Mouse (Mus musculus): Measurements from ENCODE around the gene Adgrg1. TPM values are rescaled to one million over a fixed set of nuclear protein-coding genes. Genes with fewer than 3 reads are reported as not detected.

Adgrg1 gene
- 1 to 10 TPM in 2 of 3 experiments, under 1 TPM in 1; 0.52 to 5.5 (median 4.5) TPM for polyA plus RNA-seq (2017; shearing (Covaris generic))

DNA sequence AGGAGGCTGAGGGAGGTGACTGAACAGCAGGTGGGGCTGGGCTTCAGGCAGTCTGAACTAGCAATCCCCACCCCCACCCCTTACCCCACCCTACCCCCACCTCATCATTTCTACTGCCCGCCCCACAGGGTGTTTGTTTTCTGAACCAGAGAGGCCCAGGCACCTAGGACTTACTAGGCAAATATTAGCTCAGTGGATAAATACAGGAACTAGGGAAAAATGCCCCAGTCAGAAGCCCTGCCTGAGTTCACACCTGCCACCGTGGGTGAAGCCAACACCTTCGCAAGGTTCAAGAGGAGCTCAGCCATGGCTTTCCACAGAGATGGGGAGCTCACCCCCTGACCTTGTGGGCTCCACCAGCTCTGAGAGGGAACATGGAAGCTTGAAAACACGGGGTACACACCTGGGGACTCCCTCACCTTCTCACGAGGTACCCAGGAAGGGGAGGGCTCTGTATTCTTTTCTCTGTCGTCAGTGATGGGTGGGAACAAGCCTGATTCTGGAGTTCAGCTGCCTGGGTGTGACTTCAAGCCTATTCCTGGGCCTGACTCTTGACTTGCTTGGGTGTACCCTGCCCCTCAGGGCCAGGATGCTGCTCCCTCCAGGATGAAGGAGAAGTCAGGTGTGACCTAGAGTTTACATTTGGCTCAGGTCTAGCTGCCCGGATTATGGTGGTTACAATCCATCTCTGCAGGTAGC is at the start of gene Adgrg1:
Gene Adgrg1, plus strand, starts transcription at position 285 of the 699 bp plus-strand sequence.
- ATAC-seq: no peak

DNA sequence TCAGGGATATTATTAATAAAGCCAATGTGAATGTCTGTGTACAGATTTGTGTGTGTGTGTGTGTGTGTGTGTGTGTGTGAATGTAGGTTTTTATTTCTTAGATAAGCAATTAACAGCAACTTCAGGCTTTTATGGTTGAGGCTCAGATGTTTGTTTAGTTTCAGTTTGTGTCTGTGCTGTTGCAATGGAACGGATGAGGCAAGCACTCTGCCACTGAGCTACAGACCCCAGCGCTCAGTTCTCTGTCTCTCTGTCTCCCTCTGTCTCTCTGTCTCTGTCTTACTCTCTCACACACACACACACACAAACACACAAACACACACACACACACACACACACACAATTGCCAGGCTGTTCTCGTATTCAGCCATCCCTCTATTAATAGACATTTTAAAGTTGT is 46.3 kb upstream of the Adgrg1 start:
- ATAC-seq: no peak

DNA sequence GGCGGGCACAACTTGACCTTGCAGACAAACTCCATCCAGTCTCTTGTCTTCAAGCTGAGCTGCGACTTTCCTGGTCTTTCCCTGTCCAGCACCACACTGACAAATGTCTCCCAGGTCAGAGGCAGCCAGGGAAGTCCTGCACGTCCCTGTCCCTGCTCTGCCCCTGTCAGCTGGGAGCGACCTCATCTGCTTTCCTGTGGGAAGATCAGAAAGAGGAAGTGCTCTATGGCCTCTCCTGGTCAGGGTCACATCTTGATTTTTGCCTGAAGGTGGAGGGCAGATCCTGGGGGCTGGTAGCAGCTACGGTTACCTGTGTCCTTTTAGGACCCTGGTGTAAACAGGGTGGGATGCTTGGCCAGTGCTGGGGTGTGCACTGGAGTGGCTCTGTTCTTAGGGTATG is 40.6 kb upstream of the Adgrg1 start:
- no peak for ATAC-seq

DNA sequence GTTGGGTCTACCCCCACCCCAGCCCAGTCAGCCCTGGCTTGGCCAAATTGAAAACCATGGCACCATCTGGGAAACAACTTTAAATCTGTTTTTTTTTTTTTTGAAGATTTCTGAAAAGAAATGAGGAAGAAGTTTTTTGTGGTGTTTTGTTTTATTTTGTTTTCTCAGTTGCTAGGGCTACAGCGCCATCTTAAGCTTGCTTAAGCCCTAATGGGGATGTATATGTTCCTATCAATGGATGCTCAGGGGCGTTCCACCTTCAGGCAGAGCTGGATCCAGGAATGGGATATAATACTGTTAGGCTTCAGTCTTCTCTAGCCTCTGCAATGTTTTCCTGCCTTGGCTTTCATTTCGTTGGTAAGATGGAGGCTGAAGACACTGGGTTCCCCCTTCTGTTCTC is 39.4 kb upstream of the Adgrg1 start:
- no peak for ATAC-seq

DNA sequence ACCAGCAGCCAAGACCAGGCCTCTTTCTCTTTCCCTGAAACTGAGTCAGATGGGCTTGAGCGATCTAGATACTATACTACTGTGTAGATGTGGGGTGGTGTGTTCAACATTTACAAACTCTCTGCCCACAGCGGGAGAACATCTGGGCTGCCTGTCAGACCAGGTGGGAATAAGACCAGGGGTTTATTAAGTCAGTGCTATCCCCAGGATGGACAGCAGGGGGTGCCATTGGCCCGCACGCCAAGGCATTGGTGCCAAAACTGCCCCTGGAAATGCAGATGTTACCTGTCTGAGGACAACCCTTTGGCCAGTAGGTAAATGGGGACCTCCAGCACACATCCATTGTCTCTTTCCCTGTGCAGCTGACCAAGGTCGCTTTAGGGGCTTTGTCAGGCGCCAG is 32.0 kb upstream of the Adgrg1 start:
- no peak for ATAC-seq

DNA sequence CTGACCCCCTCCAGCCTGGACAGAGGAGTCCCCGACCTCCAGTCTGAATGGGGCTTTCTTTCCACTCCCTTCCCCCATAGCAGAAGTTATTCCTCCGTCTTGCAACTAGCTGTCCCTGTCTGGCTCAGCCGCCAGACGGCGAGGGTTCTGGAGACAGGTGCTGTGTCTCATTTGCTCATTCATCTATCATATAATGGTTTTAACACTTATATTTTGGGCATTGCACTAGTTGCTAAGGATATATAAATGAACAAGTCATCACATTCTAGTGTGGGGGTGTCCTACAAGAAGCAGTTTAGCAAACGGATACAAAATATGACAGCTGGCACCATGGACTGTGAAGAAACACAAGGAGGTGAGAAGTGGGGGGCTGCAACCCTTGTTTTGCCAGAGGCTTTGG is 29.4 kb upstream of the Adgrg1 start:
- ATAC-seq: no peak

DNA sequence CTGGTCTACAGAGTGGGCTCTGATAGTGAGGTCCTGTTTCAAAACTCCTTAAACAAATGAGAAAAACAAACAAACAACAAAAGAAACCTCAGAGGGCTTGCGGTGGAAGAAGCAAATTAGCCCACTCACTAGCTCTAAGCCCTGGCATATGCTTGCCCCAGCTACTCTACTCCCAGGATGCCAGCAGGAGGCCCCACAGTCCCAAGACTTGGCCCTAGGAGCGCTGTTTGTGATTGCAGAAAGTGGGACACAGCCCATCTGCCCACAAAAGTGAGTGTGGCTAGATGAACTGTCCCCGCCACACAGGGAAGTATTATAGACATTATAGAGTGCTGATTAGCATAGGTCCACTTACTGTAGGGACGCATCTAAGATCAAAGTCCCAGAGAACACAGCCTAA is 26.1 kb upstream of the Adgrg1 start:
- no peak for ATAC-seq

DNA sequence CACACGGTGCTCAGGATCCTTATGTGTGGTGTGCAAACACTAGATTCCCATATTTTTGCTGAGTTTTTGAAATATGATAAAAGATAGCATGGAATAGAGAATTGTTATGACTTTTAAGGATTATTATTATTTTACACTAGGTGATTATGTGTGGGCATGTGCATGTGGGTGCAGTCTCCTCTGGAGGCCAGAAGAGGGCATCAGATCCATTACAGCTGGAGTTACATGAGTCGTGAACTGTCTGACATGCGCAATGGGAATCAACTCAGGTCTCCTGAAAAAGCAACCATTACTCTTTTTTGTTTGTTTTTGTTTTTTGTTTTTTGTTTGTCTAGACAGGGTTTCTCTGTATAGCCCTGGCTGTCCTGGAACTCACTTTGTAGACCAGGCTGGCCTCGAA is 25.5 kb upstream of the Adgrg1 start:
- ATAC-seq: no peak

DNA sequence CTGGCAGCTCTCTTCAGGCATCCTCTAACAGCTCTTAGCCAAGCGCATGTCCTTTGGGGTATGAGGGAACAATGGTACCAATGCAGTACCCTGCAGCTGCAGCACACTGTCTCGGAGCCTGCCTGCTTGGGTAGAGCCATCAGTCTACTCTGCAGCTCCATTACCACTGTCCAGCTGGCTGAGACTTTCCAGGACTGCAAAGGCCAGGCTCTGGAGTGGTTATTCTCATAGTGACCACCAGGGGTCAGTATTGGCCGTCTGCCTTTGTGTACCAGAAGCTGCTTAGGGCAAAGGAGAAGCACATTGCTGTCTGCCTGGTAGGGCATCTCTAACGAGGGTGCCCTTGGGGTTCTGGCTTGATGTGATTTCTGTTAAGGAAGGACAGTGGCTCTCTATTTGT is 24.5 kb upstream of the Adgrg1 start:
- ATAC-seq: peak; percentile 61

DNA sequence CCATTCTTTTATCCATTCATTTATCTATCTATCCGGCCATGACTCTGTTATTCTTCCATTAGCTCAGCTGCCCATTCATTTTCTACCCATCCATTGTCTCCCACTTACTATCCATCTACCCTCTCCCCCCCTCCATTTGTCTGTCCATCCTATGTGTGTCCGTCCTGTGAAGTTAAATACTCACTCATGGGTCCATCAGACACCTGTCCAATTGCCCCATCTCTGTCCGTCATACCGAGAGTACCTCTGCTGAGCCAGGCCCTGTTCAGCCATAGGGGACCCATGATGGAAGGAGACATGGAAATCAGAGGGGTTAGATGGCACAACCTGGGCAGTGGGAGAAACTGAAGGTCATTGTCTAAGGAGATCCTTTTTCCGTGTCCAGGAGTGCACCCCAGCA is 24.1 kb upstream of the Adgrg1 start:
- ATAC-seq: no peak

DNA sequence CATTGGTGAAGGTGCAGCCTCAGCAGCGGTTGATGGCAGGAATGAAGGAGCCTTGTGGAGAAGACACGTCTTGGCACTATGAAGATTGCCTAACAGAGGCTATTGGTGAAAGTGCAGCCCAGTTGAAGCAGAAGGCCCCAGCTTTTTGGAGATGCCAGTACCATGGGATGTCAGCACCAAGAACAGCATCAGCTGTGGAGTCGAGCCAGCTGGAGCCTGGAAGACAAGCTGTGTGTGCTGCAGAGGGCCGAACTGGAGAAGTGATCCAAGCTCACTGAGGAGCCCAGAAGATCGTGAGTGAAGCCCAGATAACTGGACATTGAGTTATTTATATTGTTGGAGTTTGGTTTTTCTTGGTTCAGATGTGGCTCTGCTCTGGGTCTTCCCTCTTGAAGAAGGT is 22.5 kb upstream of the Adgrg1 start:
- no peak for ATAC-seq

DNA sequence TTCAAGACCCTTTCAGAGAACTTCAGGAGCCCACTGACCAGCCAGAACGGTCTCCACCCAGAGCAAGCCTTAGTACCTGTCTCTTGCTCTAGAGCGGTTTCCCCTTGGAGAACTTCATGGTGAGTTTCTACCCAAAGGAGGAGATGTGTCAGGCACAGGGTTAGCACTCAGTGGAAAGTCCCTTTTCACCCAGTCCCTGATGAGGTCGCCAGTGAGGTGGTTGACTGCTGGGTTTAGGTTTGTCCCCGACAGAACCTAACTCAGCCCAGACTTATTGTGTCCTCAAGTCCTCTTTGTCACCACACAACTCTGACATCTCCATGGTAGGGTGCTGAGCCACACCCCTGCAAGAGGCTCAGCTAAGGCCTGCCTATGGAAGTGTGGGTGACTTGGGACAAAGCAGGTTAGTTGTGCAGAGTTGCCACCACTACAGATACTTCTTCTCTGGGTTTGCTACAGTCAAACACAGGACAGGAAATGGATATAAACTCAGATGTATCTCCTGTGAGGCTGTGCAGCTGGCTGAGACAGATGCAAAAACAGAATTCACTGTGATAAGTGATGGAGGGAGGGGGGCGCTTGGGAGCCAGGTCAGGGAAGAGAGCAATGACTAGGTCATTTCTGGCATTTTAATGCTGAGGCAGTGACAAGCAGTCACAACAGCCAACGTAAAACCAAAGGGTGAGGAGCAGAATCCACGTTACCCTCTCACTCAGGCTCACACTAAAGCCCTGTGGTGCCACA is 20.8 kb upstream of the Adgrg1 start:
- peak; percentile 38 for ATAC-seq

DNA sequence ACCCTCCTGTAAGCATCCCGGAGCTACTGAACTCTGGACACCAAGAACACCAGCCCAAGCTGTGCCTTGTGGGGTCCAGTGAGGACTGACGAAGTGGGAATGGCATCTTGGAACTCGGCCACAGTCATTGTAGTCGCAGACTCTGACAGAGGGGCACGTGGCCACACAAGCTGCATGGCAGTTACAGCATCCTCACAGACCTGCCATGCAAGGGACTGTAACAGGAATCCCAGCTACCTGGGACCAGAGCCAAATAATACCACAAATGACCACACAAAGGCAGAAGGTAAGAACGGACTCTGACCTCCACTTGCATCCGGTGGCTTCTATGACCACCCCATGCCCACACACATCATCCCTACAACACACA is 20.2 kb upstream of the Adgrg1 start:
- no peak for ATAC-seq

DNA sequence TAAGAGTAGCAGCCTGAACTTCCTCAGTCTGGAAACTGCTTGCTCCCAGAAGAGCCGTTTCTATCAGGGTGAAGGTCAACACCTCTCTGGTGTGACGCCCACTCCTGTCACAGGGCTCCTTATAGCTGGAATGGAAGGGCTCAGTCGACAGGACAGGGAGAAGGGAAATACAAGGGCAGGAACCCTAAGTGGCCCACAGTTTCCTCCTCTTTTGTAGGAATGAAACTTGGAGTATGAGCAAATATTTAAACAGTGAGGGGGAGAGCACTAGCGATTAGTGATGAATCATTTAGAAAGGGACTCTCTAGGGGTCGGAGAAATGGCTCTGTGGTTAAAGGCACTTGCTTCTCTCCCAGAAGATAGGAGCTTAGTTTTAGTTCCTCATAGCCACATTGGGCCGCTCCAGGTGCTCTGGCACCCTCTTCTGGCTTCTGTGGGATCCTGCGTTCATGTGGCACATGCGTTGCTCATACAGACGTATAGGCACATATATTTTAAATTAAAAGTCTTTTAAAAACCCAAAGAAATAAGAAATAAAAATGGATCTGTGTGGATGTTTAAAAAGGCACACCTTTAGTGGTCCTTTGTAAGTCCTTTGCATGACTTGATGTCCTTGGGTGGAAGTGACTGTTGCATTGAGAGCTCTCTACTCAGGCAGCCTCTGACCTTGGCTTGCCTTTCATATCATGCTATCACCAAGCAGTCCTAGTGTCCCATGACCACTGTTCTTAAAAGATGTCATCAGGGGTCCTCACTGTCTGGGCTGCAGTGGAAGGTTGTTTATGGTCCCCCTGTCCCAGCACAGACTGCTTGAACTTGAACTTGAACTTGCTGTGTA is 19.4 kb upstream of the Adgrg1 start:
- ATAC-seq: no peak

DNA sequence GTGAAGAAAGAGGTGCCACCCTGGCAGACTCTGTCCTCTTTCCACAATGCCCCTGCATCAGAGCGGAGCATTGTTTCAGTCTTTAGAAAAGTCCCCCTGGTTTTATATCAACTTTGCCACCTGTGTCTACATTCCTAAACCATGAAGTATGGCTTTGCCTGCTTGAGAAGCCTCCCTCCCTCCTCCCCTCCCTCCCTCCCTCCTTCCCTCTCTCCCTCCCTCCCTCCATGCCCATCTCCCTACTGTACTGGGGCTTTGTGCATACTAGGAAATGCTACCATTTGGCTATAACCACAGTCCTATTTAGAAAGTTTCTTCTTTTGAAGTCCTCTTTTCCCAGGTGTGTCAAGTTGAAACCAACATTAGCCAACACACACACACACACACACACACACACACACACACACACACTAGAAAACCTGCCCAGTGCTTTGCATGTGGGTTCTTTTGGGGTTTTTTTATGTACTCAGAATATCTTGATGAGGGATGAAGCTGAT is 18.4 kb upstream of the Adgrg1 start:
- ATAC-seq: no peak

DNA sequence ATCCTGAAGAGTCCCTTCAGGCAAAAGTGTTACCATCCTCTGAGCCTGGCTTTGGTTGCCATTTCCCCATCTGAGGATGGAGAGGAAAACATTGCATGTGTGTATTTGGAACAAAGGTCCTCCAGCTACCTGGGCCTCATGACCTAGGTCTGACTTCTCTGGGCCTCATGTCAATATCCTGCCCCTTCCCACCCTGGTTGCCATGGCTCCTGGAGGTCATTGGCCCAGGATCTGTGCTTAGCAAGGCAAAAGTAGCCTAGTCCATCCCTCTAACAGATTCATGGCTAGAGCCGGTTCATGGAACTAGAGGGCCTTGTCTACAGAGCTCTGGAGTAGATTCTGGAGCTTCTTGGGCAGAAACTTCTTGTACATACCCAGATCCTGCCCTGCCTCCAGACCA is 12.3 kb upstream of the Adgrg1 start:
- no peak for ATAC-seq

DNA sequence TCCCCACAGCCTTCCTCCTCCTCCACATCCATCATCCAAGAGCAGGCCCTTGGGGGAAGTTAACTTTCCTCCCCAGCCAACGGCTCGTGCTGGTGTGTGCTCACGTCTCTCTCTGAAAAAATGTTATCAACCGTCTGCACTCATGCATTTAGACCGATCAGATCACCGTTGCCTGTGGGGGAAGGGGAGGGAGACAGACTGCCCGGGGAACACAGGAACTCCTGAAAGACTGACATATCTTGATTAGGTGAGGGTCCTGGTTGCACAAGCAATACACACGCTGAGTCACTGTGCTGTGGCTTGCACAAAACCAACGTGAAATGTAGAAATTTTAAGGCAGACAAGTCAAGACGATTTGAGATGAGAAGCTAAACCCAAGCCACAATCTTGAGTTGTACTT is 9.7 kb upstream of the Adgrg1 start:
- ATAC-seq: no peak

DNA sequence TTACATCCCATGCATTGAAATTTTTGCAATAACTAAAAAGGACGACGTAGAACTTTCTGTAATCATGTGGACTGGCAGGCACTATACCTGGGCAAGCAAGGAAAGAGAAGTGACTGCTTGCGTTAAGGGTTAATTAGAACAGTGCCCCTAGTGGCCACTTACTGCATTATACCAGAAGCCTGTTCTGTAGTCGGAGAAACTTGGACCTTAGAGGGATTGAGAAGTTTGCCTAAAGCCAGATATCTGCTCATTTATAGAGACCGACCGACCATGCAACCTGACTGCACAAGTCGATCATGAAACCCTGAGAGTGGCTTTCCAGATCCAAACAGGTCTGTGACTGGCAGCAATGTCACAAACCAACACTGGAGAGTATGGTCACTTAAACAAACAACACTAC is 8.0 kb upstream of the Adgrg1 start:
- ATAC-seq: no peak

DNA sequence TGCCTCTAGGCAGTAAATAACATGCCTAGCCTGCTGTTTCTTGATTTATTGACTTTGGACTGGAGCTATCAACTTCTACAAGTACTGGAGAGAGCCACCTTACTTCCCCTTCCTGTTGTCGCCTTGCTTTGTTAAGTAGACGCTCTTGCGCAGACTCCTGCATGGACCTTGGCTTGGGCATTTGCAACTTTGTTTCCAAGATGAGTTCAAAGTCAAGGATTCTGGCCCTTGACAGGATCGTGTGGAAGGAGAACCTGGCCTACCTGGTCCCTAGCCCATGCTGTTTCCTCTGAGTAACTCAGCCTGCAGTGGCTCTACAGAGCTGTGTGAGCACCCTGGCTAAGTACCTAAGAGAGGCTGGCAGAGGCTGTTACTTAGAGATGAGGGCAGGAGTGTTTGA is 7.5 kb upstream of the Adgrg1 start:
- ATAC-seq: no peak

DNA sequence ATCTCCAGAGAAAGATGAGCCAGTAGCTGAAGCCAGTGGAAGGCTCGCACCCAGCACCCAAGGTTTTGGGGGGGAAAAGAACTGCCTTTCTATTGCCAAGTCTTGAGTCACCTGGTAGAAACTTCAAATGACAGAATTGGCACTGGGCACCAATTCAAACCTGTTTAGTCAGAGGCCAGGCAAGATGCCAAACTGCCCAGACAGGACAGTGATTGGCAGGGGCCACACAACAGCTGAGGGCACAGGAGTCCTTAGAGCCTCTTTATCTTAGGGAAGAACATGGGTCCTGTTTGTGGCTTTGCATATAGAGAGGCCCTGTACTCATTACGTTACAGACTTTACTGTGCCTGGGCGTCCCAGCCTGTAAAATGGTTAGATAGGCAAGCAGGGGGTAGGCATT is 7.0 kb upstream of the Adgrg1 start:
- ATAC-seq: no peak

DNA sequence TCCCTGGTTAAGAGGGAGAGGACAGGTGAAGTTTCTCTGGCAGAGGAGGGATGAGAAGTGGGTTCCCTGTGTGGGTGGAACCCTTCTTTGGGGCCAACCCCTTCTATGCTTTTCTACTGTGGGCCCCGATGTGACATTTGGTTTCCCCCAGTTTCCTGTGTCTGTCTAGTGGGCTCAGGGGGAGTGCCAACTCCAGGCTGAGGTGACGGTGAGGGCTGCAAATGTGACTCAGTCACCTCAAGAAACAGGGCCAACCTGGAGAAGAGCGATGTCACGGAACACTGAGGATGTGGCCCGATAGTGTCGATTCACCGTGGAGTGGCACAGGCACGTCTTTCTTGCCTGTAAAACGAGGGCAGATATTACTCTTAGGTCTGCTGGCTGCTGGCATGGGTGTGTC is 1.3 kb upstream of the Adgrg1 start:
- ATAC-seq: peak; percentile 69

DNA sequence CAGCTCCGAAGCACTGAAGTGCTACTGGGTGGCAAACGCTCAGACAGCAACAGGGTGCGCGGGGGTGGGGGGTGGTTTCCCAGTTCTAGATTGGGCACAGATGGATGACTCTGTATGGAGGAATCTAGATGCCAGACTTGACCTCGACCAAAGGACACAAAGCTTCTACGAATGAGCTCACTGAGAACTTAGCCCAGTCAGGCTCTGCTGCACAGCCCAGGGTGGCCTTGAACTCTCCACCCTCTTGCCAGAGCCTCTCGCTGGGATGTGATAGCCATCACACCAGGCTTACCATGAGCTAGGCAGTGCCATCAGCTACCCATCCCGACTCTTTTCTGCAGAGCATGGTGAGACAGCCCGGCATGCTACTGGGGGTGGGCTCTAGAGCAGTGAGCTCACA is 765 bp upstream of the Adgrg1 start:
- no peak for ATAC-seq

DNA sequence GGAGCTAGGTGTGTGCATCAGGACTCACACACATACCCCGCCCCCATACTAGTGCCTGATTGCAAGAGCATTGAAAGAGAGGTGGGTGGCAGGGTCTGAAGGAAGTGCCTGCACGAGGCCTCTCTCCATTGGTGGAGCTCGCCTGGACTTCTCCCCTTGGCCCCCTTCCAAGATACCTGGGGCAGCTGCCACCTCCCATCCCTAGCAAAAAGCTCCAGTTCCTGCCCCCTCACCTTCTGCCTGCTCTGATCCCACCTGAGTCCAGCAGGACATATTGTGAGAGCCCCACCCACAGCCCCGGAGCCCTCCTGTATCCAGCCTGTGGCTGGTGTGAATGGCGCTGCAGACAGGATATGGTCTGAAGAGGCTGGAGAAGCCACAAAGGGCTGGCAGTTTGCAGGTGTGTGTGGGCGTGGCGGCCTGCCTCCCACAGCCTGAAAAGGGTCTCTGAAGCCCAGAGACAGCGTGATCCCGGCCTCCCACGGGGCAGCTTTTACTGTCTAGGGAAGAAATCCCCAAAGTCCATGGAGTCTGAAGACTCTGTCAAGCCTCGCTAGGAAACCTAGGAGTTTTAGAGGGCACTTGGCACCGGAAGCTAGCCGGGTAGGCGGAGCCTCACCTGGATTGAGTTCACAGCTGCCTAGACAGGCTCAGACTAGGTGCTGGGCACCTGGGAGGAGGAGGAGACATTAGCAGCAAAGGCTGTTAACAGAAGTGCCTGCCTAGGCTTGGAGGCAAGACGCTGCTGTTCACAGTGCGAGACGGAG is 2.3 kb downstream of the Adgrg1 start:
- peak; percentile 66 for ATAC-seq

Data from inflammation-experienced regulatory T-cells, adult 6 months (primary cell).